Mouse (Mus musculus) brain, embryonic 14.5 days (tissue): ENCODE data around the gene Fancc. TPM values are rescaled to one million over a fixed set of nuclear protein-coding genes. Genes with fewer than 3 reads are reported as not detected.
"Not testable (repeated sequence)": the region's sequence is repeated elsewhere in the genome, so short reads cannot be mapped to it uniquely, and the experiment has no call there.

Experiments
- DNase-seq: peaks from one replicate; pipeline ENCODE4 v3.0.0-alpha.2; 2011; ENCODE audit warnings: low read depth
- CTCF ChIP-seq: fragments of 200-500 bp; IDR thresholded peaks from 2 replicates; pipeline ENCODE4 v1.5.1; 2012; ENCODE audit warnings: inconsistent platforms, mild to moderate bottlenecking, moderate library complexity, borderline replicate concordance; ENCODE audit not compliant: insufficient read depth, insufficient read length; ENCODE audit errors: extremely low read depth
- POLR2A ChIP-seq: fragments of 200-500 bp; IDR thresholded peaks from 2 replicates; pipeline ENCODE4 v1.6.1; 2012; ENCODE audit warnings: mild to moderate bottlenecking, inconsistent platforms, borderline replicate concordance; ENCODE audit not compliant: poor library complexity, insufficient read depth, insufficient read length, severe bottlenecking; ENCODE audit errors: extremely low read depth
- polyA plus RNA-seq: library from polyadenylated mRNA; depleted of rRNA; stranded (reverse); fragments of >200 nt; gene quantifications from 2 replicates; pipeline ENCODE4 v1.2.3, GENCODE M21; 2012

Fancc gene
- polyA plus RNA-seq, 1 experiment: 12.7 TPM

- no peak for DNase-seq
Measured at GRCm38 (mm10) chr13:63323286-63324075, 173.6 kb downstream of the Fancc start.

GRCm38 (mm10) chr13:63322756-63323155 lies 174.3 kb downstream of the Fancc start:
- no peak for DNase-seq
- TF ChIP-seq POLR2A (no peak), CTCF (no peak)

More at GRCm38 (mm10) chr13:63323286-63324075, 173.6 kb downstream of the Fancc start:
- no peak for TF ChIP-seq CTCF
- TF ChIP-seq POLR2A: no peak

- TF ChIP-seq POLR2A (no peak), CTCF (no peak)
- DNase-seq: no peak
Measured at GRCm38 (mm10) chr13:63321689-63322088, 175.4 kb downstream of the Fancc start.

GRCm38 (mm10) chr13:63319814-63320213 lies 177.3 kb downstream of the Fancc start:
- TF ChIP-seq CTCF (no peak), POLR2A (no peak)
- no peak for DNase-seq

GRCm38 (mm10) chr13:63317681-63318104 lies 179.4 kb downstream of the Fancc start:
- DNase-seq: peak; percentile 52
- no peak for TF ChIP-seq CTCF
- no peak for TF ChIP-seq POLR2A

GRCm38 (mm10) chr13:63316407-63316806 lies 180.7 kb downstream of the Fancc start:
- TF ChIP-seq CTCF (no peak), POLR2A (no peak)
- no peak for DNase-seq

- TF ChIP-seq POLR2A: no peak
- TF ChIP-seq CTCF: no peak
- no peak for DNase-seq
Measured at GRCm38 (mm10) chr13:63315777-63316176, 181.3 kb downstream of the Fancc start.

- not testable (repeated sequence) for DNase-seq
Measured at GRCm38 (mm10) chr13:63315111-63315510, 182.0 kb downstream of the Fancc start.

- TF ChIP-seq CTCF: no peak
- TF ChIP-seq POLR2A: no peak
- no peak for DNase-seq
Measured at GRCm38 (mm10) chr13:63314608-63314920, 182.5 kb downstream of the Fancc start.

- no peak for TF ChIP-seq CTCF
- no peak for TF ChIP-seq POLR2A
- no peak for DNase-seq
Measured at GRCm38 (mm10) chr13:63313748-63314607, 183.1 kb downstream of the Fancc start.

- TF ChIP-seq POLR2A: no peak
- no peak for TF ChIP-seq CTCF
- DNase-seq: no peak
Measured at GRCm38 (mm10) chr13:63313247-63313646, 183.8 kb downstream of the Fancc start.

GRCm38 (mm10) chr13:63311156-63311555 lies 185.9 kb downstream of the Fancc start:
- DNase-seq: no peak

More at GRCm38 (mm10) chr13:63311156-63311555, 185.9 kb downstream of the Fancc start:
- no peak for TF ChIP-seq CTCF
- TF ChIP-seq POLR2A: no peak
